8 mouse cellular contexts compared by ENCODE assay signal in the genomic region with DNA sequence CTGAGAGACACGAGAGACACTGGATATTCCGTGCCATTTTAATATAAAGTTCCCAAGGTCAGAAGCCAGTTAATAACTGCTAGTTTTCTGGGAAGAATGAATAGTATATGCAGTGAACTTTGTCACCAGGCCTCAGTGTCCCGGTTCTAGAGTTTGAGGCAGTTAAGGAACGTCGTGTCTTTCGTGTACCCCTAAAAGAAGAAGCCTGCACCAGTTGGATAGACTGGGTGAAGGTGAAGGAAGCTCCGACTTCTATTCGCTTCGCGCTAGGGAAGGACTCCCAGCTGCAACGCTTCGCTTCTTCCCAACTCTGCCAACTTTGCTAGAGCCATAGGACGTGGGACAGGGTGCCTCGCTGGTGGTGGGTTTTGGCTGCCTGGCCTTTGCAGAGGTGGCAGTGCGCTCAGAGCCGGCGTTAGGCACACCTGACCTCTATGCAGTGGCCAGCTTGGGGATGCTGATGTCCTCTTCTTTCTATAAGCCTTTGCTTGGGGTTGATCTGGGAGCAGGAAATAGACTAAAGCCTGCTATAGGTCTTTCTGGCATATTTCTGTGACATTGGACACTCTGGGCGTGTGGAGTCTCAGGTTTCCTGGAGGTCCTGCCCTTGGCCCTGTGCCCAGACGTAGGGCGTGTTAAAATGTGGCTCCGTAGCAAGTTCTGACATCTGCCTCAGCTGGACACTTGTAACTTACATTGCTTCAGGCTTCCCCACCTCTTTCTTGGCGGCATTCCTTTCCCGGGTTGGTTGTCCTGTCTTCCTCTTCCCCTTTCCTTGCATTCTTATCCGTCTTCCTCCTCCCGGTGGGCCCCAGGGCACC. TPM values are rescaled to one million over a fixed set of nuclear protein-coding genes. Genes with fewer than 3 reads are reported as not detected.
DNase-seq lines count a peak whose midpoint lies in the region; ATAC-seq and TF ChIP-seq lines count a peak whose summit lies in the region.

No protein-coding gene starts in this region.

- no peak overlapping the region for H3K27ac ChIP-seq in left cerebral cortex, adult 2 months
- no peak overlapping the region for H3K27ac ChIP-seq in kidney, adult 2 months (ENCODE audit: insufficient read depth, low read depth, low read length)
- H3K27ac ChIP-seq in lung, embryonic 15.5 days: no peak overlapping the region

- no peak for TF ChIP-seq CTCF in left cerebral cortex, adult 2 months (IDR thresholded peaks at IDR 0.05)
- TF ChIP-seq CTCF in kidney, adult 2 months (conservative IDR thresholded peaks at IDR 0.05; ENCODE audit: insufficient read depth, insufficient read length, low read depth, low read length): no peak

- intact Hi-C loops in left cerebral cortex, adult 2 months (cut with DNase I): loop anchor here (1.0 to 10.0 kb wide), 3 partner anchors 164 to 276 kb away; partner anchors contain the start of gene B3galnt1

- DNase-seq in left cerebral cortex, adult 2 months (ENCODE audit: extremely low spot score in 1 of 2, low spot score in 2 of 2): no peak
- no peak for DNase-seq in left cerebral cortex, adult 9 months (ENCODE audit: low spot score in 2 of 2)
- DNase-seq in cerebellum, postnatal 25 days: peak; percentile 48 to 58
- peak; percentile 33 to 55 for DNase-seq in heart, adult 18-20 months
- peak; percentile 61 for DNase-seq in kidney, adult 2 months
- DNase-seq in retina, postnatal 1 day: peak; percentile 66
- DNase-seq in frontal cortex, postnatal 36 days (ENCODE audit: low spot score in 2 of 2): no peak

- H3K36me3 ChIP-seq in kidney, adult 2 months (ENCODE audit: control insufficient read depth, insufficient read depth, low read length): no peaks in the 10 kb centered on the region
- H3K36me3 ChIP-seq in lung, embryonic 15.5 days: no peaks in the 10 kb centered on the region

- H3K4me3 ChIP-seq in left cerebral cortex, adult 2 months: peak overlapping the region; percentile 95
- peak overlapping the region; percentile 80 for H3K4me3 ChIP-seq in kidney, adult 2 months (ENCODE audit: insufficient read depth, low read depth, low read length)
- H3K4me3 ChIP-seq in lung, embryonic 15.5 days: peak overlapping the region; percentile 64

- no peak for ATAC-seq in lung, embryonic 15.5 days (ENCODE audit: borderline replicate concordance, extremely low read depth, low FRiP score, low TSS enrichment)

- peak overlapping the region; percentile 22; the same call in 1 of the 2 replicates for H3K9ac ChIP-seq in lung, embryonic 15.5 days

- no peak for TF ChIP-seq POLR2A in kidney, adult 2 months (IDR thresholded peaks at IDR 0.05; ENCODE audit: low read depth, low read length)

- H3K4me1 ChIP-seq in kidney, adult 2 months (ENCODE audit: control insufficient read depth, insufficient read depth, low read length): peaks cover 4% of the 10 kb centered on the region; the same call in 1 of the 2 replicates
- H3K4me1 ChIP-seq in lung, embryonic 15.5 days: peaks cover 27% of the 10 kb centered on the region

- H3K4me2 ChIP-seq in lung, embryonic 15.5 days: peak overlapping the region; percentile 95

- H3K27me3 ChIP-seq in kidney, adult 2 months (replicated peaks; ENCODE audit: control insufficient read depth, insufficient read depth, low read length): no peaks in the 10 kb centered on the region
- peaks cover 15% of the 10 kb centered on the region for H3K27me3 ChIP-seq in lung, embryonic 15.5 days

- 5% methylated on average over 25 of the region's 25 CpGs for WGBS in kidney, adult 2 months
- WGBS in lung, embryonic 15.5 days: 2% methylated on average over 25 of the region's 25 CpGs

- no peaks in the 10 kb centered on the region for H3K9me3 ChIP-seq in lung, embryonic 15.5 days

RNA-seq across cellular contexts. Expression of gene Ppm1l, which starts 1.7 kb away (rescaled TPM):
- total RNA-seq in left cerebral cortex, adult 2 months (2021): 10 to 100 TPM; 83.4 to 87.6 TPM
- total RNA-seq in heart, adult 18-20 months (2021): 10 to 100 TPM; 29.2 TPM
- polyA plus RNA-seq in kidney, adult 2 months (2012; rRNA removed): 4.0 TPM in 2 replicates
- 5.9 and 6.9 TPM in 2 replicates for polyA plus RNA-seq in lung, embryonic 15.5 days (2015; fragmentation: Nextera tagmentation; extraction: Ambion mirVana)

Comparison
In these comparisons a context has a peak if more than half of its experiments do, and no peak if none do; other contexts are left out.
1. DNase-seq: peak in cerebellum, postnatal 25 days (2 of 2), heart, adult 18-20 months (2 of 2), kidney, adult 2 months (single experiment) and retina, postnatal 1 day (single experiment); none in left cerebral cortex, adult 2 months (0 of 2), left cerebral cortex, adult 9 months (0 of 2) and frontal cortex, postnatal 36 days (0 of 2).
2. Peak in every context shown above with its lines, with median percentiles within 50 percentile points of each other: H3K4me3 ChIP-seq.